8 mouse cellular contexts compared by ENCODE assay signal in genomic region chr9:20959430-20959938, GRCm38 (mm10). TPM values are rescaled to one million over a fixed set of nuclear protein-coding genes. Genes with fewer than 3 reads are reported as not detected.
DNase-seq lines count a peak whose midpoint lies in the region; ATAC-seq and TF ChIP-seq lines count a peak whose summit lies in the region.

Dnmt1 (minus strand) TSS chr9:20959888.

- H3K4me3 ChIP-seq in layer of hippocampus, adult 2 months = no peak within 1 kb of the TSS
- no peak within 1 kb of the TSS for H3K4me3 ChIP-seq in heart, embryonic 11.5 days (ENCODE audit: low read depth, low read length)
- H3K4me3 ChIP-seq in midbrain, embryonic 16.5 days (ENCODE audit: low read depth, low read length) = no peak within 1 kb of the TSS

- no peak for TF ChIP-seq CTCF in layer of hippocampus, adult 2 months (conservative IDR thresholded peaks at IDR 0.05)

- no peaks in the 10 kb centered on the region for H3K4me1 ChIP-seq in heart, embryonic 11.5 days (ENCODE audit: control insufficient read depth, insufficient read depth, low read length)
- H3K4me1 ChIP-seq in midbrain, embryonic 16.5 days (ENCODE audit: control insufficient read depth, insufficient read depth, low read length) = no peaks in the 10 kb centered on the region

- H3K9ac ChIP-seq in heart, embryonic 11.5 days (ENCODE audit: low read depth, low read length) = no peak within 1 kb of the TSS
- H3K9ac ChIP-seq in midbrain, embryonic 16.5 days (ENCODE audit: low read depth, low read length) = no peak within 1 kb of the TSS

- H3K4me2 ChIP-seq in heart, embryonic 11.5 days = no peak within 1 kb of the TSS
- H3K4me2 ChIP-seq in midbrain, embryonic 16.5 days (ENCODE audit: low read length) = no peak within 1 kb of the TSS

- no peaks in the 10 kb centered on the region for H3K36me3 ChIP-seq in heart, embryonic 11.5 days (ENCODE audit: control insufficient read depth, insufficient read depth, low read length)
- H3K36me3 ChIP-seq in midbrain, embryonic 16.5 days (ENCODE audit: control insufficient read depth, insufficient read depth, low read length) = no peaks in the 10 kb centered on the region

- no peak within 1 kb of the TSS for H3K27ac ChIP-seq in layer of hippocampus, adult 2 months
- no peak within 1 kb of the TSS for H3K27ac ChIP-seq in heart, embryonic 11.5 days (ENCODE audit: low read depth, low read length)
- H3K27ac ChIP-seq in midbrain, embryonic 16.5 days (ENCODE audit: low read length) = no peak within 1 kb of the TSS

- H3K9me3 ChIP-seq in heart, embryonic 11.5 days (replicated peaks; ENCODE audit: control insufficient read depth, low read length) = no peaks in the 10 kb centered on the region
- H3K9me3 ChIP-seq in midbrain, embryonic 16.5 days (replicated peaks; ENCODE audit: control insufficient read depth, low read length, poor library complexity, severe bottlenecking) = no peaks in the 10 kb centered on the region

- ATAC-seq in heart, embryonic 11.5 days (replicated peaks; ENCODE audit: insufficient number of reproducible peaks, low FRiP score, low TSS enrichment) = no peak
- ATAC-seq in midbrain, embryonic 16.5 days = no peak

- DNase-seq in layer of hippocampus, adult 2 months (ENCODE audit: low spot score in 2 of 2) = no peak
- no peak for DNase-seq in layer of hippocampus, adult 9-10 months (ENCODE audit: low spot score)
- no peak for DNase-seq in adrenal gland, postnatal 4 days (ENCODE audit: low spot score in 2 of 2)
- DNase-seq in layer of hippocampus, postnatal 36 days = no peak
- no peak for DNase-seq in urinary bladder, postnatal 14 days (ENCODE audit: low spot score)
- DNase-seq in cerebellum, adult 8-10 months = no peak

- H3K27me3 ChIP-seq in heart, embryonic 11.5 days (ENCODE audit: control insufficient read depth, insufficient read depth, low read length) = no peaks in the 10 kb centered on the region
- H3K27me3 ChIP-seq in midbrain, embryonic 16.5 days (ENCODE audit: control insufficient read depth, insufficient read depth, low read depth, low read length) = no peaks in the 10 kb centered on the region; the same call in 1 of the 2 replicates

- WGBS in heart, embryonic 11.5 days (ENCODE audit: insufficient replicate concordance) = 83% methylated on average over 2 of the region's 2 CpGs
- WGBS in midbrain, embryonic 16.5 days = 88% methylated on average over 2 of the region's 2 CpGs

RNA-seq across cellular contexts. Expression of gene Dnmt1, which starts in this region (rescaled TPM):
- total RNA-seq in layer of hippocampus, adult 2 months (2021) = 10 to 100 TPM; 34.5 to 36.2 TPM
- 10 to 100 TPM; 71.8 to 89.6 TPM for total RNA-seq in adrenal gland, postnatal 4 days (2021)
- 50.5 and 59.3 TPM in 2 replicates for polyA plus RNA-seq in heart, embryonic 11.5 days (2014; fragmentation: Nextera tagmentation; extraction: Ambion mirVana)
- 10 to 100 TPM; 34.0 to 35.1 TPM for total RNA-seq in layer of hippocampus, postnatal 36 days (2021)
- polyA plus RNA-seq in midbrain, embryonic 16.5 days (2015; fragmentation: Nextera tagmentation; extraction: Ambion mirVana) = 67.7 and 71.7 TPM in 2 replicates
